ENCODE assay signal across 17 mouse cellular contexts in genomic region chr11:95519299-95519698, GRCm38 (mm10). TPM values are rescaled to one million over a fixed set of nuclear protein-coding genes. Genes with fewer than 3 reads are reported as not detected.
DNase-seq lines count a peak whose midpoint lies in the region; ATAC-seq lines count a peak whose summit lies in the region.
"Had no signal": no experiment of that assay in that cellular context is flagged by ENCODE, and none has a peak within 500 bp of the region (broad histone marks: within the 10 kb centered on the region; RNA-seq: fewer than 3 reads in every experiment).

No protein-coding gene starts in this region.

- 71% methylated on average over 10 of the region's 10 CpGs for WGBS in midbrain, embryonic 10.5 days
- WGBS in midbrain, embryonic 15.5 days = 51% methylated on average over 10 of the region's 10 CpGs

- H3K4me3 ChIP-seq in midbrain, embryonic 10.5 days = peak overlapping the region; percentile 11; the same call in 1 of the 2 replicates
- H3K4me3 ChIP-seq in midbrain, embryonic 15.5 days = no peak overlapping the region
- H3K4me3 ChIP-seq: gastrocnemius, adult 2 months; heart, embryonic 13.5 days; hindbrain, embryonic 12.5 days had no signal

- ATAC-seq in midbrain, embryonic 15.5 days (replicated peaks) = no peak
- ATAC-seq: forebrain, postnatal 0 days; hindbrain, embryonic 16.5 days had no signal

- peaks cover 78% of the 10 kb centered on the region for H3K27me3 ChIP-seq in midbrain, embryonic 10.5 days (ENCODE audit: low read depth, poor library complexity, severe bottlenecking)
- peaks cover 14% of the 10 kb centered on the region for H3K27me3 ChIP-seq in midbrain, embryonic 15.5 days (replicated peaks)

- H3K27ac ChIP-seq in midbrain, embryonic 10.5 days (replicated peaks) = peak overlapping the region; percentile 84
- no peak overlapping the region for H3K27ac ChIP-seq in midbrain, embryonic 15.5 days
- H3K27ac ChIP-seq: gastrocnemius, adult 2 months; heart, embryonic 13.5 days; hindbrain, embryonic 12.5 days had no signal

- H3K4me2 ChIP-seq in midbrain, embryonic 15.5 days = no peak overlapping the region
- H3K4me2 ChIP-seq: heart, embryonic 13.5 days; hindbrain, embryonic 12.5 days had no signal

- H3K9ac ChIP-seq in midbrain, embryonic 15.5 days = no peak overlapping the region
- H3K9ac ChIP-seq: forebrain, postnatal 0 days; heart, embryonic 13.5 days; hindbrain, embryonic 12.5 days had no signal

- no peak for DNase-seq in midbrain, embryonic 10.5 days (ENCODE audit: low spot score)
- peak; percentile 71 for DNase-seq in ES-CJ7 (ENCODE audit: low read depth, low spot score)
- peak; percentile 63 for DNase-seq in ZHBTc4 (ENCODE audit: low read depth, low spot score)
- DNase-seq in yolk sac, embryonic 10.5 days (ENCODE audit: low spot score) = no peak
- DNase-seq in lung, postnatal 36 days = no peak
- no peak for DNase-seq in frontal cortex, postnatal 36 days (ENCODE audit: low spot score in 2 of 2)
- DNase-seq: adrenal gland, postnatal 10 days; cerebellum, postnatal 25 days; forebrain, postnatal 0 days; gastrocnemius, adult 2 months; gastrocnemius, postnatal 25 days; heart, postnatal 36 days; kidney, adult 18-20 months had no signal

- H3K36me3 ChIP-seq in midbrain, embryonic 10.5 days = no peaks in the 10 kb centered on the region
- no peaks in the 10 kb centered on the region for H3K36me3 ChIP-seq in midbrain, embryonic 15.5 days (replicated peaks)
- H3K36me3 ChIP-seq: heart, embryonic 13.5 days; hindbrain, embryonic 12.5 days had no signal

- no peaks in the 10 kb centered on the region for H3K9me3 ChIP-seq in midbrain, embryonic 10.5 days (replicated peaks)
- no peaks in the 10 kb centered on the region for H3K9me3 ChIP-seq in midbrain, embryonic 15.5 days
- H3K9me3 ChIP-seq: heart, embryonic 13.5 days; hindbrain, embryonic 12.5 days had no signal

- peaks cover 65% of the 10 kb centered on the region for H3K4me1 ChIP-seq in midbrain, embryonic 10.5 days
- H3K4me1 ChIP-seq in midbrain, embryonic 15.5 days = peaks cover 25% of the 10 kb centered on the region

RNA-seq across cellular contexts. Expression of gene Nxph3, which starts 4.9 kb away (rescaled TPM):
- polyA plus RNA-seq in midbrain, embryonic 10.5 days (2016; fragmentation: Nextera tagmentation; extraction: Ambion mirVana) = 0.68 and 0.78 TPM in 2 replicates
- 3.2 and 4.4 TPM in 2 replicates for polyA plus RNA-seq in midbrain, embryonic 15.5 days (2015; fragmentation: Nextera tagmentation; extraction: Ambion mirVana)

Comparison
In these comparisons a context has a peak if more than half of its experiments do, and no peak if none do; other contexts are left out.
1. DNase-seq: peak in ES-CJ7 (single experiment) and ZHBTc4 (single experiment); none in midbrain, embryonic 10.5 days (single experiment), yolk sac, embryonic 10.5 days (single experiment), lung, postnatal 36 days (single experiment) and frontal cortex, postnatal 36 days (0 of 2).